Mouse (Mus musculus): ENCODE data around the gene Parvg. TPM values are rescaled to one million over a fixed set of nuclear protein-coding genes. Genes with fewer than 3 reads are reported as not detected.

The Parvg gene
- total RNA-seq, 2 experiments from 2014 or later = 5.6 to 8.6 TPM

DNA sequence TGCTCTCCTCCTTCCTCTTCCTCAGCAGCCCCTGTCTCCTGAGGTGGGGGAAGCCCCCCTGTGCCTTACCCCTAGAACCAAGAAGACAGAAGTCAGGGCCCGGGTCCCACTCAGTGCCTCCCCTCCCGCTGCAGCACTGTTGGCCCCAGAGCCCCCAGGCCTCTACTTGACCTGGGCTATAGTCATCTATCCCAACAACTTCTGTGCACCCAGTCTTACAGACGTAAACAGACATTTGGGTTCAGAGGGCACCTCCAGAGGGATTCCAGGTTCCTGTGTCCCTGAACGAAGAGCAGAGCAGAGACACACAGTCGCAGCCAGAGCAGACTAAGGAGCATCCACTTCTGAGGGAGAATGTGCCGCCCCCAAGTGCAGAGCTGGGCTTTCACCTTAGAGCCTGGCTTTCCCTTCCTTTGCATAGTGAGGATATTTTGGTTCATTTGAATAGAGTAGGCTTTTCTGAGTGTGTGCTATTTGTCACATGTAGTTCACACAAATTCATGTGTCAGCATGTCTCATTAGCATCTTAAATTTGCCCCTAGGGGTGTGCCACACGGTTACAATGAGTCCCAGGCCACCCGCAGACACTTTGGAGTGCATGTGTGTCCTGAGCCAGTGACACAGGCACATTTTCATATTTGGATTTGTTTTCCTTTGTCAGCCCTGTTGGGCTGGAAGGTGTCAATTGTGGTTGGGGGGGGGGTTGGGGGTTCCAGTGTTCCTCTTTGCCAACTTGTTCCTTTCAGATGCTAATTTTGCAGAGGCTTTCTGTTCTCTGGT is 22.0 kb upstream of the Parvg start:
- intact Hi-C loops (cut with DNase I) = no loop called here
- no peak for DNase-seq (ENCODE audit: low spot score in 2 of 2)

- no peak for DNase-seq (ENCODE audit: low spot score in 2 of 2)
- intact Hi-C loops (cut with DNase I) = no loop called here
Observed at GRCm38 (mm10) chr15:84303264-84303663, 20.6 kb upstream of the Parvg start.

GRCm38 (mm10) chr15:84305333-84305732 is 18.5 kb upstream of the Parvg start:
- no peak for DNase-seq (ENCODE audit: low spot score in 2 of 2)
- intact Hi-C loops (cut with DNase I) = no loop called here

- intact Hi-C loops (cut with DNase I) = no loop called here
- no peak for DNase-seq (ENCODE audit: low spot score in 2 of 2)
Observed at GRCm38 (mm10) chr15:84310271-84310670, 13.6 kb upstream of the Parvg start.

DNA sequence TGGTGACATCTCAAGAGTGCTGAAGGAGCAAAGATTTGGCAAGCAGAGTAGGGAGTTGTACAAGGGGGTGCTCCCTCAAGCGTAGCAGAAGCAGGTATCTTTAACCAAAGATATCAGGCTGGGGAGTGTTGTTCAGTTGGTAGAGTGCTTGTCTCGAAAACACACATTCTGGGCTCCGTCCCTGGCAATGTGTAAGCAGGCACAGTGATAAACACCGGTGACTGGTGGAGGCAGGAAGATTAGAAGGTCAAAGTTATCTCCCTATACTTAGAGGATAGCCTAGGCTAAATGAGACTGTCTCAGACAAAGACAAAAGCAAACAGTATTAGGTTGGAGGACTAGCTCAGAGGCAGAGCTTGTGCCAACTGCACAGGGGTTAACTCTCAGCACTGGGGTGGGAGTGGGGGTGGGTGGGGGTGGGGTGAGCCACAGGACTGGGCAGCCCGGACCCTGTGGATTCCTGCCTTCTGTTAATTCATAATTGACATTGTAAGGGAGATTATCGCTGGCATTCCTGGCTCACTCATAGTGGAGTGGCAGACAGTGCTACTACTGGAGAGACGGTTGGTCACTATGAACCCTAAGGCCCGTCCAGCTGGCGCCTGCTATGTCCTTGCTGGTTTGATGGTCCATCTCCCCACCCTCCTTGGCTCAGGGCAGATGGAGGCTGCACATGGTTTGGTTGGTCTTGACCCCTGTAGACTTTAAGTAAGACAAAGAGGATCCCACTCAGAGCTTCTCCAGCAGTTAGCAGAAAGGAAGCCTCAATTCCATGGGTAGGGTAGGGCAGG is 12.3 kb upstream of the Parvg start:
- intact Hi-C loops (cut with DNase I) = no loop called here
- DNase-seq (ENCODE audit: low spot score in 2 of 2) = no peak

GRCm38 (mm10) chr15:84312878-84313565 is 10.8 kb upstream of the Parvg start:
- intact Hi-C loops (cut with DNase I) = no loop called here
- no peak for DNase-seq (ENCODE audit: low spot score in 2 of 2)

- intact Hi-C loops (cut with DNase I) = no loop called here
Observed at GRCm38 (mm10) chr15:84313566-84313878, 10.3 kb upstream of the Parvg start.

DNA sequence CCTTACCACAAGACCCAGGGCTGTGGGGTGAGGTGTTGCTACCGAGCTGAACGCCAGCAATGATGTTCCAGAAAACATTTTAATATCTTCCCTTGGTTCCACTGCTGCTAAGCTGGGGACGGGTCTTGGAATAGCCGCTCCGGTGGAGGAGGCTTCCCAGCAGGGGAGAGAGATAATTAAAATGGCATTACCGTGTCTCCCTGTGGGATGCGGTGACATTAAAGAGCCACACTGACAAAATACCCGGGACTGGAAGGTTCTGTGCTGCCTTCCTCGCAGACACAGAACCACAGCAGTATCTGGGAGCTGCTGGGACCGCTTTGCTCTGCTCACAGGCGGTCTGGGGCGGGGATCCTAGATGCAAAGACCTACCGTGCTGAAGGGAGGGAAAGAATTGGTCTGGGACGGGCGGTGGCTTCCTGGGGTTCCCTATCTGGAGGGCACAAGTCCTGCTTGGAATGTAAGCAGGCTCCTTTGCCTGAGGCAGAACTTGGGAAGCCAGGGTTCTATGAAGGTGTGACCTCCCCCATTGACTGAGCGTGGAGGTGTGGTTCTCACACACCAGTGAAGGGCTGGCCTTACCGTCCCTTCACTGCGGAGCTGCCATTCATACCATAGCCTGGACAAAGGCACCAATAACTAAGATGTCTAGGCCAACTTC is 9.3 kb upstream of the Parvg start:
- intact Hi-C loops (cut with DNase I) = no loop called here

More at GRCm38 (mm10) chr15:84313566-84313878, 10.3 kb upstream of the Parvg start:
- DNase-seq (ENCODE audit: low spot score in 2 of 2) = no peak

DNA sequence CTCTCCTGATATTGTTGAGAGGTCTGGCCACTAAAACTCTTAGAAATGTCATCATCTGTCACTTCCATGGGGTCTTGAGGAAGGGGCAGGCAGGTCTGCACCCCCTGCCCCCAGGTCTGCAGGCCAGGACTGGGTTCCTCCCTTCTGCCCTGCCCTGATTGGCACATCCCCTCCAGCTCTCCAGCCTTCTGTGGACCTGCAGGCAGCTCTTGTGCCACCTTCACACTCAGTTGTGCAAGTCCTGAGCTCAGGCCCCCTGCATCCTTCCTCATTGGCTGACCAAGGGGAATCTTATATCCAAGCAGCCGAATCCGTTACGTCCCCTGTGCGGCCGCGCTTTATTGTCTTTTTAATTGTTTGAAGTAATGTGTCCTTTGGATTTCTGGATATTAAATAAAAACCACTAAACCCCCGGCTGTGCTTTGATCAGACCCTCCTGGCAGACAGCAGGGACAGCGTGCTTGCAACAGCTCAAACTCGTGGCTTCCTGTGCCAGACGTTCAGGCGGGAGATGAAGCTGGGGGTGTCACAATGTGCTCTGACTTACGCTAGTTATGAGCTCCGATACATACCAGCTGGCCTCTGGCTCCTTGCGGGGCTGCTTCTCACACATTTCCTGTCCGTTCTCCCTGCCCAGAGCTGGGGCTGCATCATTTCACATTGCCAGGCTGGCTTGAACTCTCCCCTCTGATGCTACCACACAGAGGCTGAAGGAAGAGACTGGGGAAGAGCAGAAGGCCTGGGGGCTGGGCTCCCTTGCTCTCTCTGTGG is 8.4 kb upstream of the Parvg start:
- no peak for DNase-seq (ENCODE audit: low spot score in 2 of 2)
- intact Hi-C loops (cut with DNase I) = no loop called here

More for the DNA sequence above, 9.3 kb upstream of the Parvg start:
- no peak for DNase-seq (ENCODE audit: low spot score in 2 of 2)

DNA sequence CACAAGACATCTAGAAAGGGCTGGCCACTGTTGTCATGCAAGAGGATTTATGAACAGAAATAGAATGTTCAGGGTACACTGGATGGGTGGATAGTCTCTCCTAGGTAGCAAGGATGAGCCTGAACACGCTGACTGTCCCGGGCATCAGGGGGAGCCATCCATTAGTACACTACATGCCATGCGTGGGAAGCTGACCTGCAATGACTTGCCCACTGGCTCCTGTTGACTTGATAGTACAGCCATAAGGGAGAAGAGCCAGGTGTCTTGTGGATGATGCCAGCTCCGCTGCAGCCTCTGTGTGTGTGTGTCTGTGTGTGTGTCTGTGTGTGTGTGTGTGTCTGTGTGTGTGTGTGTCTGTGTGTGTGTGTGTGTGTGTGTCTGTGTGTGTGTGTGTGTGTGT is 4.4 kb upstream of the Parvg start:
- intact Hi-C loops (cut with DNase I) = no loop called here
- DNase-seq (ENCODE audit: low spot score in 2 of 2) = no peak

DNA sequence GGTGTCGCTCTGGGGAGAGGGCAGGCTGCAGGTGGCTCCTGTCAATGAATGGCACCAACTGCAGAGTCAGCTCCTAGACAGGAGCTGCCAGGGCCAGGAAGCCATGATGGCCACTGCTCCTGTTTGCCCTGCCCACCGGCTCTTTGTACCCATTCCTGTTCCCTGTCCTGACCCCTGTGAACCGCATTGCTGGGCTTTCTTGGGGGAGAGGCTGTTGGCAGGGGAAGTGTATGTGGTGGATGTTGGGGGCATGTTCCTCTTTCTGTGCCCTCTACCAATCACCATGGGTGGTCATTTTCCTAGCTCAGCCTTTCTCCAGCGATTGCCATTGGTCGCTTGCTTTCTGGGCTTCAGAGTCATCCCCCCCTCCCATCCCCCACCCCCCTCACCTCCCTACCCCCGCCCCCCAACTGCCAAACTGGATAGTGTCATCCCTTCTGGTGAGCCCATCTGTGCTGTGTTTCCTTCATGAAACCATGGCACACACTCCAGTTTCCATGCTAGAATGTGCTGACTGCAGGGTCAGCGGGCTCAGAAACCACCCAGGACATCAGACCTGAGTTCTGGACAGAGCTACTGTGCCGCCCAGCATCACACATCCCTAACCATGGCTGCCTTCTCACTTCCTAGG is 2.2 kb upstream of the Parvg start:
- intact Hi-C loops (cut with DNase I) = no loop called here
- no peak for DNase-seq (ENCODE audit: low spot score in 2 of 2)

- no peak for DNase-seq (ENCODE audit: low spot score in 2 of 2)
- intact Hi-C loops (cut with DNase I) = no loop called here
Observed at GRCm38 (mm10) chr15:84324870-84325553, 1.2 kb downstream of the Parvg start.

DNA sequence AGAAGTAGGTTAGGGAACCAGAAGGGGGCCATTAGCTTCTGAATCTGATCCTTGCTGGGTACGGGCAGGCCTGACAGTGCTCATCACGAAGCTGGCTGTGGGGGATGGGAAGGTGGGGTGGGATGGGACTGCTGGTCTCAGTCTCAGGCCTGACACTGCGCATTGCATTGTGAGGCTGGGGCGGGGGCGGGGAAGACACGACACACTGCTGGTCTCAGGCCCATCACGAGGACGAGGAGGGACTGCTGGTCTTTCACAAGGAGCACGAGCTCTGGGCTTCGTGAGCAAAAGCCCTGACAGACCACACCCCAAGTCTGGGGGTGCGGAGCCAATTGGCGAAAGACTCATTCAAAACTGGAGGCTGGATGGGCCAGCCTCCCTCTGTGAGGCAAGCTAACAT is 1.9 kb downstream of the Parvg start:
- intact Hi-C loops (cut with DNase I) = no loop called here
- no peak for DNase-seq (ENCODE audit: low spot score in 2 of 2)

- no peak for DNase-seq (ENCODE audit: low spot score in 2 of 2)
- intact Hi-C loops (cut with DNase I) = no loop called here
Observed at GRCm38 (mm10) chr15:84328870-84329269, 5.0 kb downstream of the Parvg start.

DNA sequence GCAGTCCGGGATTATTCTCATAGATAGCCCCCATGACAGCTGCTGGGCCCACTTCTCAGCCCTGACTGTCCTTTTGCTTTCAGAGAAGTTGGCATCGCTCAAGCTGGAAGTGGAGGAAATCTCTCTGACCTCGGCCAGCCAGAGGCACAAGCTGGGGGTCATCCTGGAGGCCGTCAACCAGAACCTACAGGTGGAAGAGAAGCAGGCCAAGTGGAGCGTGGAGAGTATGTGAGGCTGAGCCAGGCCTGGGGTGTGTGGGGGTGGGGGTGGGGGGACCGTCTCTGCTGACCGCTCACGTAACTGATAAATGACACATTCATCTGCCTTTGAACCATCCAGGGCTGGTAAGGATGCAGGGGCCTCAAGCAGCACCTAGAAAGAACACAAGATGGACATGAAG is 6.1 kb downstream of the Parvg start:
- DNase-seq (ENCODE audit: low spot score in 2 of 2) = no peak
- intact Hi-C loops (cut with DNase I) = no loop called here

GRCm38 (mm10) chr15:84331066-84331612 is 7.3 kb downstream of the Parvg start:
- no peak for DNase-seq (ENCODE audit: low spot score in 2 of 2)
- intact Hi-C loops (cut with DNase I) = no loop called here

DNA sequence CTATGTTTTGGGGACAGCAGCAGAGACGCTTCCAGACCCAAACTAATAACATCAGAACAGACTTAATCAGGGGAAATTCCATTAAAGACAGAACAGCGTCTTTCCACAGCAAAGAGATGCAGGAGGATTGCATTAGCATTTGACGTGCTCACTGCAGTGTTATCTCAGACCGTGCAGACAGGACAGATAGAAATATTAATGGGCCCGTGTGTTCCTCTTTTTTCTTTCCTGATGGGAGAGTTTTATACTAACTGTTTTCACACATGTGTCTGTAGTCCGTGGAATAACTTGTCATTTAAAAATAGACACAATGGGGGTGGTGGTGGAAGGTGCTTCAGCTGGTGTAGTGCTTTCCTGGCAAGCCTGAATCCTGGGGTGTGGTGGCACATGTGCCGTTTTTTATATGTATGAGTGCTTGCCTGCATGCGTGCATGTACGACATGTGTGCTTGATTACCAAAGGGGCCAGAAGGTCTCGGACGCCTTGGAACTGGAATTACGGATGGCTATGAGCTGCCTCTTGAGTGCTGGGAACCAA is 12.5 kb downstream of the Parvg start:
- no peak for DNase-seq (ENCODE audit: low spot score in 2 of 2)
- intact Hi-C loops (cut with DNase I) = no loop called here

DNA sequence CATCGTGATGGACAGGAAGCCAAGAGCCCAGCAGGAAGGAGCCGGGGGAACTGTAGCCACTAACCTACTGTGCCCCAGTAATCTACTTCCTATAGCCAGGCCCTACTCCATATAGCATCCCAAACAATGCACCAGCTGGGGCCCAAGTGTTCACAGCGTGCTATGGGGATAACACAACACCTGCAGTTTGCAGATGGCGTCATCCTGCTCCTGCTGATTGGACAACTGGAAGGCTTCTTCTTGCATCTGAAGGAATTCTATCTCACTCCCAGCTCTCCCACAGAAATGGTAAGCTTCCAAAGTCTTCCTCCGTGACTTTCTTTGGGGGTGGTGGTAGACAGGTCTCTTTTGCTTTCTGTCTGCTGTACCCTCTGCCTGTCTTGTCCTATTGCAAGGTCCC is 13.8 kb downstream of the Parvg start:
- peak; percentile 42 to 52 for DNase-seq (ENCODE audit: low spot score in 2 of 2)
- intact Hi-C loops (cut with DNase I) = no loop called here

Measured in left cerebral cortex, postnatal 36 days (tissue).